Mouse (Mus musculus) hindbrain, embryonic 13.5 days (tissue): ENCODE results near the gene Slc7a10. TPM values are rescaled to one million over a fixed set of nuclear protein-coding genes. Genes with fewer than 3 reads are reported as not detected.
A peak's percentile ranks its signal among the peaks of the same experiment; 100 is the strongest.

Experiments used
- ATAC-seq: fragments of 200-750 bp; cut with Nextera tagmentation; 2 replicates; pipeline ENCODE4 v1.8.0; 2017; ENCODE audit warnings: moderate TSS enrichment; ENCODE audit not compliant: low FRiP score
- H3K27ac ChIP-seq: fragments of 300-500 bp; sonication (generic); 2 replicates; pipeline ENCODE4 v1.5.1; 2015; ENCODE audit warnings: inconsistent platforms, mild to moderate bottlenecking, moderate library complexity
- H3K27me3 ChIP-seq: fragments of 300-500 bp; sonication (generic); 2 replicates; pipeline ENCODE4 v1.6.1; 2015; ENCODE audit warnings: mild to moderate bottlenecking, inconsistent platforms
- H3K36me3 ChIP-seq: fragments of 300-500 bp; sonication (generic); 2 replicates; pipeline ENCODE4 v1.6.1; 2015; ENCODE audit warnings: mild to moderate bottlenecking, inconsistent platforms
- H3K4me1 ChIP-seq: fragments of 300-500 bp; sonication (generic); replicated peaks from 2 replicates; pipeline ENCODE4 v1.6.1; 2015; ENCODE audit warnings: inconsistent platforms
- H3K4me2 ChIP-seq: fragments of 300-500 bp; sonication (generic); 2 replicates; pipeline ENCODE4 v1.6.1; 2015; ENCODE audit warnings: inconsistent platforms, mild to moderate bottlenecking, moderate library complexity
- H3K4me3 ChIP-seq: fragments of 300-500 bp; sonication (generic); 2 replicates; pipeline ENCODE4 v1.5.1; 2015; ENCODE audit warnings: mild to moderate bottlenecking, inconsistent platforms
- H3K9ac ChIP-seq: fragments of 300-500 bp; sonication (generic); 2 replicates; pipeline ENCODE4 v1.6.1; 2015; ENCODE audit warnings: mild to moderate bottlenecking, inconsistent platforms
- H3K9me3 ChIP-seq: fragments of 300-500 bp; sonication (generic); 2 replicates; pipeline ENCODE4 v1.6.1; 2016; ENCODE audit warnings: inconsistent platforms
- whole genome bisulfite sequencing: fragments of 180-500 bp; shearing (Covaris S2); methylation state at CpG from one replicate; pipeline ENCODE4 v1.1.7; 2015; 5-methylcytosine and 5-hydroxymethylcytosine counted together
- polyA plus RNA-seq: library from polyadenylated mRNA; unstranded; fragments of >200 nt; fragmentation: Nextera tagmentation; extraction: Ambion mirVana; gene quantifications from 2 replicates; pipeline ENCODE4 v1.2.1, GENCODE M21; 2015

Gene Slc7a10
- 8.5 and 9.2 TPM in 2 replicates for polyA plus RNA-seq

DNA sequence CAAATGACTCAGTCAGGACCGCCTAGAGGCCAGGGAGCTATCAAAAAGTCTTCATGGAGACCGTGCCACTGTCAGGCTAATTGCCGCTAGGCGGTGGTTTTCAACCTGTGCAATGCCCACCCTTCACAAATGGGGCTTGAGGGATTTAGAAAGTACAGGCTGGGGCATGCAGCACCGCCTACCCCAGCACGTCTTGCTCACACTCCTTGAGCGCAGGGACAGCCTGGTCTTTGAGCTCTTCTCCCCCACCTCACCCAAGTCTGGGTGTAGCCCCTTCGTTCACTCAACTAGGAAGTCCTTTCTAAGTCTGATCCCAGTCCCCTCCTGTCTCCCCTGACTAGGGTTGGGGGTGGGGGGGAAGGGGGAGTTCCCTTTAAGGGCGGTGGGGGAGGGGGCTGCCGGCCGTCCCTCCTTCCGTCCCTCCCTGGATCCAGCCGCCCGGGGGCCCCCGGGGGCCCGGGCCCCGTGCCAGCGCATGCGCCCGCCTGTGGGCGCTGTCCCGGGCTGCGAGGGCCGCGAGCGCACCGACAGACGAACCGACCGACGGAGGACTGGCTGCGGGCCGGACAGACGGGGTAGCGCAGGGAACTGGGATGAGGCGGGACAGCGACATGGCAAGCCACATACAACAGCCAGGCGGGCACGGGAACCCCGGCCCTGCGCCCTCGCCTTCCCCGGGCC lies at the start of gene Slc7a10:
Gene Slc7a10 (plus strand): TSS at position 497 of the 681 bp plus-strand sequence.
- 1% methylated on average over 39 of the region's 43 CpGs for WGBS
- H3K27me3 ChIP-seq: peaks cover 55% of the 10 kb centered on the region
- peak; percentile 65 for ATAC-seq
- no peaks in the 10 kb centered on the region; the same call in 1 of the 2 replicates for H3K9me3 ChIP-seq
- peak within 1 kb of the TSS; percentile 41 for H3K4me3 ChIP-seq
- peak within 1 kb of the TSS; percentile 60 for H3K4me2 ChIP-seq
- H3K36me3 ChIP-seq: no peaks in the 10 kb centered on the region
- H3K4me1 ChIP-seq: peaks cover 17% of the 10 kb centered on the region
- H3K27ac ChIP-seq: no peak within 1 kb of the TSS
- H3K9ac ChIP-seq: peak within 1 kb of the TSS; percentile 63

DNA sequence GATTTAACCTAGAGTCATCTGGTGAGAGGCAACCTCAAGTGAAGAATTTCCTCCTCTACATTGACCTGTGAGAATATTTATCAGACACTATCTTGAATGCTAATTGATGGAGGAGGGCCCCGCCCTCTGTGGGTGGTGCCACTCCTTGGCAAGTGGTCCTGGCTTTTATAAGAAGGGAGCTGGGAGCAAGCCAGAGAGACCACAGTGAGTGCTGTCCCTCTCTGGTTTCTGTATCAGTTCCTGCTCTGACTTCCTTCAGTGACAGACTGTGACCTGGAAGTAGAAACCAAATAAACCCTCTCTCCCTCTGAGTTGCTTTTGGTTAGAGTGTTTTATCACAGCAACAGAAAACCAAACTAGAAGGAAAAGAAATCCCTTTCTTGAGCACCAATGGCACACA lies 48.7 kb upstream of the Slc7a10 start:
- no peak for ATAC-seq
- Histone ChIP-seq H3K27me3 (peaks cover 6% of the 10 kb centered on the region; the same call in 1 of the 2 replicates), H3K4me1 (peaks cover 12% of the 10 kb centered on the region), H3K27ac (no peak overlapping the region), H3K36me3 (no peaks in the 10 kb centered on the region), H3K9ac (no peak overlapping the region), H3K4me3 (no peak overlapping the region), H3K4me2 (no peak overlapping the region), H3K9me3 (no peaks in the 10 kb centered on the region)
- 91% methylated on average over 1 of the region's 1 CpGs for WGBS

DNA sequence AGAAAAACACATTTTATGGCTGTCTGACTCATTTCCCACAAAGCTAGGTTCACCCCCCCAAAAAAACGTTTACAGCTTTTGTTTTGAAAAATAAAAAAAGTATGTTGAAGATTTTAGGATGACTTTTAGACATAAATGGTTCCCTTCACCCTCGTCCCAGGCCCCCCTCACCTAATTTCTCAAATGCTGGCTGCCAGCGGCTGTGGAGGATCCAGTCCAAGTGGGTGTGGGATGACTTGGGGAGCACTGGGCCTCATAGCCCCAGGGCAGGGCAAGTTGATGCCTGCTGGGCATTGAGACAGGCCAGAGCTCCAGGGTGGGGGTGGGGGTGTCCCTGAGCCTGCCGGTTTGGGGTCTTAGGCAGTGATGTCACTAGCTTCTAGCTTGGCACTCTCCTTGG lies 47.7 kb upstream of the Slc7a10 start:
- Histone ChIP-seq H3K36me3 (no peaks in the 10 kb centered on the region), H3K4me3 (no peak overlapping the region), H3K9me3 (no peaks in the 10 kb centered on the region), H3K27me3 (peaks cover 6% of the 10 kb centered on the region; the same call in 1 of the 2 replicates), H3K4me1 (peaks cover 12% of the 10 kb centered on the region), H3K27ac (no peak overlapping the region), H3K4me2 (no peak overlapping the region), H3K9ac (no peak overlapping the region)
- ATAC-seq: no peak
- 66% methylated on average over 4 of the region's 4 CpGs for WGBS

DNA sequence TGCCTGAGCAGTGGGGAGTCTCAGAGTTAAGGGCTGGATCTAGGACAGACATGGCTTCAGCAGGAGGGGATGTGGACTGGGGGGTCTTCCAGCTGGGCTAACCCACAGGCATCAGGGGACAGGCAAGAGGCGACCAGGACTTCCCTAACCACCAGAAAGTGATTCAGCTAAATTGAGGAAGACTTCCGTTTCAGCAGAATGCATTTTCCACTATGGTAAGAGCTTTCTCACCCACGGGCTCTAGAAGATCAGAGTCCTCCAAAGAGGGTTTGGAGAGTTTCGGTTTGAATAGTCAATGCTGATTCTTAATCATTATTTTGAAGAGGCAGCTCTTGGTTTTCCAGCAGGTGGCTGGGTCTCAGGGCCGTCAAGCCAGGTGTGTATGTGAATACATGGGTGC lies 46.3 kb upstream of the Slc7a10 start:
- Histone ChIP-seq H3K4me2 (no peak overlapping the region), H3K36me3 (no peaks in the 10 kb centered on the region), H3K4me3 (no peak overlapping the region), H3K27ac (no peak overlapping the region), H3K9me3 (no peaks in the 10 kb centered on the region), H3K9ac (no peak overlapping the region), H3K4me1 (peaks cover 8% of the 10 kb centered on the region), H3K27me3 (peaks cover 6% of the 10 kb centered on the region; the same call in 1 of the 2 replicates)
- 91% methylated on average over 5 of the region's 5 CpGs for WGBS
- ATAC-seq: no peak

DNA sequence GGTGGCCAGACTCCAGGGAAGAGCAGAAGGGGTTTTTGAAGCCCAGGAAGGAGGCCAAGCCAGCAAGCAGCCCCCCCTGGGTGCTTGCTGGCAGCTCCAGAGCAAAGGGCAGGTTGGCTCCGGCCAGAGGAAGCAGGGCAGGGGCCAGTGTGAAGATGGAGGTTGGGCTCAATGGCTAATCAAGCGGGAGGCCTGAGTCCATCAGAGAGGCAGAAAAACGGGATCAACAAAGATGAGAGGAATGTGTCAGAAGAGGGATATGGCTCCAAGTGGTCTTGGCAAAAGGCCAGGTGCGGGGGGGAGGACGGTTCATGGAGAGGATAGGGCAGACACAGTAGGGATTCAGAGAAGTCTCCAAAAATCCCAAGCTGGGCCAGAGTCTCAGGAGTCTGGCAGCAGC lies 44.7 kb upstream of the Slc7a10 start:
- ATAC-seq: no peak
- Histone ChIP-seq H3K4me2 (no peak overlapping the region), H3K27ac (no peak overlapping the region), H3K27me3 (no peaks in the 10 kb centered on the region), H3K36me3 (no peaks in the 10 kb centered on the region), H3K4me1 (peaks cover 11% of the 10 kb centered on the region), H3K9ac (no peak overlapping the region), H3K9me3 (no peaks in the 10 kb centered on the region), H3K4me3 (no peak overlapping the region)
- 70% methylated on average over 5 of the region's 5 CpGs for WGBS

DNA sequence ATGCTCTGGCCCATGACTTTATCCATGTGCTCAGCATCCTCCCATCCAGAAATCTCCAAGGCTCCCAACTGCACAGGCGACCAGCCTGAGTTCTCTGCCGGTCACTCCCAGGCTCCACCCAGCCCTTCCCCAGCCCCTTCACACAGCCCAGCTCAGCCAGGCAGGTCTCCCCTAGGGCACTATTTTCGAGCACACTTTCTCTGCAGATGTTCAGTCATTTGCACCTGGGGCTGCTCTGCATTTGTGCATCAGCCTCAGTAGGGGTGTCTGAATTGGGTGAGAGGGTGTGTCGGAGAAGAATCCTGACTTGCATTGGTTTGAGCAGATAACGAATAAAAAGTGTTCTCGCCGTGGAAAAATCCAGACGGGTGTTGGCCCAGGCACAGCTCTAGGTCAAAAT lies 43.7 kb upstream of the Slc7a10 start:
- no peak overlapping the region for H3K4me3 ChIP-seq
- 73% methylated on average over 8 of the region's 8 CpGs for WGBS
- ATAC-seq: no peak

DNA sequence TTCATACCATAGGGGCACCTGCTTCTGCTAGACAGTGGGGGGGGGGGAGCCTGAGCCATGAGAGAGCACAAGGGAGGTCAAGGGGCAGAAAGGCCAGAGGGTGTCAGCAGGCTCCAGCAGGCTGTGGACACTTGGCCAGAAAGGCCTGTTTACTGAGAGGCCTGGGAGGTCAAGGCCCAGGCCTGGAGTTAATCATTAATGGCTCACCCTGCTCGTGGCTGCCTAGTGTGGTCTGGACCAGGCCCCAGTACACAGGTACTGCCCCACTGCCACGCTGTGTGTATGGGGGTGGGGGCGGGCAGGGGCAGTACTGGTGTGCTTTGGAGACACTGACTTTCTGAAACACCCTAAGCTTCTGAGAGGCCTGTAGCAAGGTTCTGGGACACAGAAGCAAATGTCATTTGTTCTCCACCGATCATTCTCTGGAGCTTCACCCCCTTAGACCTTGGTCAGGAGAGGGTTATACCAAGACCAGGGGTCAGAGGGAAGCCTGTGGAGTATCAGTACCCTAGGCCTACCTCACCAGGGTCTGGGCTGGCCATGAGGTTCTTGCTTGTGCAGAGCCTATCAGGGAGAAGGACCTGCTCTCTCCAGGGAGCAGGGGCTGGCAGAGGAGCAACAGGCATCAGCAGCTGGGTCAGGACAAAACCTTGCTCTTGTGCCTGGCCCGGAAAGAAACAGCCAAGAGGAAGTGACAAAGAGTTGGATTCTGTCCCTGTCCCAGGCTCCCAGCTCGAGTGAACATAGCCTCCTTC lies 42.1 kb upstream of the Slc7a10 start:
- H3K9me3 ChIP-seq: no peaks in the 10 kb centered on the region
- 66% methylated on average over 6 of the region's 6 CpGs for WGBS
- no peaks in the 10 kb centered on the region for H3K36me3 ChIP-seq

More for the DNA sequence above, 43.7 kb upstream of the Slc7a10 start:
- H3K9me3 ChIP-seq: no peaks in the 10 kb centered on the region
- H3K4me2 ChIP-seq: no peak overlapping the region
- H3K27ac ChIP-seq: no peak overlapping the region
- no peaks in the 10 kb centered on the region for H3K36me3 ChIP-seq
- no peaks in the 10 kb centered on the region for H3K27me3 ChIP-seq
- H3K4me1 ChIP-seq: peaks cover 11% of the 10 kb centered on the region
- H3K9ac ChIP-seq: no peak overlapping the region

DNA sequence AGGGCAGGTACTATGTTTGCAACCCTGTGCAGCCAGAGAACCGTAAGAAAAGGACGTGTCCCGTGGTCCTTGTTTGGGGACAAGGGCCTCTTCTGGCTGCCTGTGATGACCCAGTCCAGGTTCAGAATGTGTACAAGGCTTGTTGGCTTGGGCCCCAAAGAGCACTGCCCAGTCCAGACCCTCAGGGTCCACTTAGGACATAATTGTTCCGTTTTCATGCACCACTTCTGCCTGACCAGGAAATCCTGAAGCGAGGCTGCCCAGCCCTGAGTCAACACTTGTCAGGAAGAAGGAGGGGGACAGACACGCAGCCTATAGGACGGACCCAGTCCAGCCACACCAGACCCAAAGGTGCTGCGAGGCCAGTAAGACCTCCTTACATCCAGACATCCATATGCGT lies 41.1 kb upstream of the Slc7a10 start:
- H3K9me3 ChIP-seq: no peaks in the 10 kb centered on the region
- WGBS: 85% methylated on average over 9 of the region's 9 CpGs
- no peak overlapping the region for H3K4me3 ChIP-seq
- no peak overlapping the region for H3K27ac ChIP-seq
- H3K9ac ChIP-seq: no peak overlapping the region
- no peak for ATAC-seq
- no peaks in the 10 kb centered on the region for H3K27me3 ChIP-seq
- no peak overlapping the region for H3K4me2 ChIP-seq
- H3K4me1 ChIP-seq: peaks cover 11% of the 10 kb centered on the region
- H3K36me3 ChIP-seq: no peaks in the 10 kb centered on the region

More for the DNA sequence above, 42.1 kb upstream of the Slc7a10 start:
- Histone ChIP-seq H3K4me1 (peaks cover 11% of the 10 kb centered on the region), H3K9ac (no peak overlapping the region), H3K4me2 (no peak overlapping the region), H3K27ac (no peak overlapping the region), H3K27me3 (no peaks in the 10 kb centered on the region), H3K4me3 (no peak overlapping the region)
- no peak for ATAC-seq

DNA sequence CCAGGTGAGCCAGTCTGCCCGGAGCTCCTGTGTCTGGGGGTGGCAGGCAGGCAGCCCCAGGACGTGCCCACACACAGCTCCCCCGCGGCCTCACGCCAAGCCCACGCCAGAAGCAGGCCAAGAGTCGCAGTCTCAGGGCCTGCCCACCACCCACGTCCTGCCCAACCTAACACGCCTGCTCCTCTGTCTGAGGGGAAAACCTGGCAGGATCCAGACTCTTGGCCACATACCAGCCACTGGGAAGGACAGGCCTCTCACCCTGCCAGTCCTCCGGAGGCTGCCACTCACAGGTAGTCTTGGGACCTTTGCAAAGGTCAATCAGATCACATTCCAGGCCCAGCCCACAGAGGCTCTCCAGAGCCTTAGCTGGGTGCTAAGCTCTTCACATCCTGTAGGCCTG lies 39.9 kb upstream of the Slc7a10 start:
- Histone ChIP-seq H3K27me3 (no peaks in the 10 kb centered on the region), H3K4me2 (no peak overlapping the region), H3K27ac (no peak overlapping the region), H3K36me3 (no peaks in the 10 kb centered on the region), H3K4me1 (peaks cover 10% of the 10 kb centered on the region), H3K9ac (no peak overlapping the region), H3K4me3 (no peak overlapping the region), H3K9me3 (no peaks in the 10 kb centered on the region)
- ATAC-seq: no peak
- WGBS: 80% methylated on average over 10 of the region's 10 CpGs

DNA sequence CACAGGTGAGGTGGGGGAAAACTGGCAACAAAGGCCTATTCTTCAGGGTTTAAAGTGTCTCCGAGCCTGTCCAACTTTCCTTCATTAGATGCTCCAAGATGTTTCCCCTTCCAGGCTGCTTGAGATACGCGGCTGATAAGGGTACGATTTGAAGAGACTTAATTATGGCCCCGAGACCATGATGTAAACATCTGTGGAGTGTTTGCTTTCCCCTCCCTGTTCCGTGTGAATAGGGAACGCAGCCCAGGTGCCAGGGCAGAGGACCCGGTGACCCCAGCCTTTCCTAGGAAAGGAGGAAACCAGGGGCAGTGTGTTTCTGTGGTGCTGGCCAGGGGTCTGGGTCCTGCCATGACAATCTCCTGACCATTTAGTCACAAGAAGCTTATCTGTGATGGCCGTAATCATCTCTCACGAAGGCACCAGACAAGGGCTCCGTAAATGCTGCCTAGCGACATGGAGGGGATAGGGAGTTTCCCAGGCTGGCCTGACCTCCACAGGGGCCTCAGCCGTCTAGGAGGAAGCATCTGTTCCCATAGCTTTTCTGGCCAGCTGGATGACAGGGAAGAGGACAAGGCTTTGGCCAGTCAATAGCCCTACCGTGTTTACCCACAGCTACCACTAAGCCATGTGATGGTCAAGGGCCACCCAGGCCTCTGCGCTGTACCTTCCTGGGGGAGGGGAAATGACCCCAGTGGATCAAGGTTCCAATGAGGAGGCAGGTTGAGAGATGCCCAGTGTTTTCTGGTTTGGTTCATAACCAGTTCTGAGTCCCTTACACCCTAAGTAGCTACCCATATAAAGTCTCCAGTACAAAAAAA lies 36.4 kb upstream of the Slc7a10 start:
- Histone ChIP-seq H3K27ac (no peak overlapping the region), H3K36me3 (no peaks in the 10 kb centered on the region), H3K4me1 (peaks cover 6% of the 10 kb centered on the region), H3K27me3 (no peaks in the 10 kb centered on the region), H3K4me3 (no peak overlapping the region), H3K9me3 (no peaks in the 10 kb centered on the region), H3K9ac (no peak overlapping the region), H3K4me2 (no peak overlapping the region)
- no peak for ATAC-seq
- WGBS: 81% methylated on average over 15 of the region's 15 CpGs

DNA sequence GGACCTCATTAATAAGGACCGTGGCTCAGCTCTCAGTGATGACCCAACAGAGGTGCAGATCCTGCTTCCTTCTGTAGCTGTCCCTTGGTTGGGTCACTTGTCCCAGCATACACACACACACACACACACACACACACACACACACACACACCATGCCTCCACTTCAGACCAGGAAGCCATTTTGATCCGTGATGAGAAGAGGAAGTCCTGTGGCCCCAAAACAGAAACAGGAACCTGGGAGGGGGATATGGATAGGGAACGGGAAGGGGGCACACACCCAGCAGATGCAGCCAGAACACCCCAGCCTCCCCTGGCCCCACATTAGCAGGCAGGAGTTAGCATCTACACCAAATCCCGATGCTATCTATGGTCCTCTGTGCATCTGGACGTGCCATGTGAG lies 35.3 kb upstream of the Slc7a10 start:
- 91% methylated on average over 5 of the region's 5 CpGs for WGBS
- H3K4me3 ChIP-seq: no peak overlapping the region

DNA sequence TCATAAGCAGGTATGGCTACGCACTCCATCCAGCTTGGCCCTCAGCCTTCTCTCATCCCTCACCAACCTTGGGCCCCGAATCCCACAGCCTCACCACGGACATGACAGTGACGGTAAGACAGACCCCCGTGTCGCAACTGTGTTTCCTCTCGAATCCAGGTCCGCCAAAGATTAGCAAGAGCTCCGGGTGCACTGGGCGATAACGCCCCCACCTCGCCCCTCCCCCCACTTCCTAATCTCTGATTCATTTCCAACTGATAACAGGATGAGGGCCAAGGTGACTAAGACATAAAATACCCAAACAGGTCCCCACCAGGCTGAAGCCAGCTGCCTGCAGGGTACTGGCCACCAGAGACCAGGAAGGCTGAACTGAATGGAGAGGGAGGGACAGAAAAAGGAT lies 31.7 kb upstream of the Slc7a10 start:
- Histone ChIP-seq H3K36me3 (no peaks in the 10 kb centered on the region), H3K27me3 (no peaks in the 10 kb centered on the region), H3K4me1 (no peaks in the 10 kb centered on the region), H3K9ac (no peak overlapping the region), H3K4me3 (no peak overlapping the region), H3K9me3 (no peaks in the 10 kb centered on the region), H3K4me2 (no peak overlapping the region), H3K27ac (no peak overlapping the region)
- 79% methylated on average over 12 of the region's 12 CpGs for WGBS
- ATAC-seq: no peak

More for the DNA sequence above, 35.3 kb upstream of the Slc7a10 start:
- Histone ChIP-seq H3K4me1 (no peaks in the 10 kb centered on the region), H3K36me3 (no peaks in the 10 kb centered on the region), H3K27ac (no peak overlapping the region), H3K4me2 (no peak overlapping the region), H3K9ac (no peak overlapping the region), H3K9me3 (no peaks in the 10 kb centered on the region), H3K27me3 (no peaks in the 10 kb centered on the region)
- ATAC-seq: no peak
